Mouse (Mus musculus) stomach, embryonic 15.5 days (tissue): ENCODE data around the gene Col13a1. TPM values are rescaled to one million over a fixed set of nuclear protein-coding genes. Genes with fewer than 3 reads are reported as not detected.

Experiments
- ATAC-seq: fragments of 200-750 bp; cut with Nextera tagmentation; 2 replicates; pipeline ENCODE4 v1.8.0; 2017; ENCODE audit warnings: low read depth, moderate number of reproducible peaks, moderate TSS enrichment; ENCODE audit not compliant: insufficient read depth, low FRiP score
- H3K27ac ChIP-seq: fragments of 300-500 bp; sonication (generic); 2 replicates; pipeline ENCODE4 v1.5.1; 2015; ENCODE audit warnings: mild to moderate bottlenecking, inconsistent platforms
- H3K27me3 ChIP-seq: fragments of 300-500 bp; sonication (generic); replicated peaks from 2 replicates; pipeline ENCODE4 v1.6.1; 2015; ENCODE audit warnings: inconsistent platforms
- H3K36me3 ChIP-seq: fragments of 300-500 bp; sonication (generic); 2 replicates; pipeline ENCODE4 v1.6.1; 2015; ENCODE audit warnings: inconsistent platforms
- H3K4me1 ChIP-seq: fragments of 300-500 bp; sonication (generic); 2 replicates; pipeline ENCODE4 v1.6.1; 2015; ENCODE audit warnings: inconsistent platforms
- H3K4me2 ChIP-seq: fragments of 300-500 bp; sonication (generic); 2 replicates; pipeline ENCODE4 v1.6.1; 2015; ENCODE audit warnings: mild to moderate bottlenecking, inconsistent platforms
- H3K4me3 ChIP-seq: fragments of 300-500 bp; sonication (generic); replicated peaks from 2 replicates; pipeline ENCODE4 v1.5.1; 2015; ENCODE audit warnings: inconsistent platforms
- H3K9ac ChIP-seq: fragments of 300-500 bp; sonication (generic); 2 replicates; pipeline ENCODE4 v1.6.1; 2015; ENCODE audit warnings: inconsistent platforms
- H3K9me3 ChIP-seq: fragments of 300-500 bp; sonication (generic); 2 replicates; pipeline ENCODE4 v1.6.1; 2016; ENCODE audit warnings: inconsistent platforms
- WGBS: fragments of 180-500 bp; shearing (Covaris S2); methylation state at CpG from one replicate; pipeline ENCODE4 v1.1.7; 2015; 5-methylcytosine and 5-hydroxymethylcytosine counted together
- polyA plus RNA-seq: library from polyadenylated mRNA; unstranded; fragments of >200 nt; fragmentation: Nextera tagmentation; extraction: Ambion mirVana; gene quantifications from 2 replicates; pipeline ENCODE4 v1.2.1, GENCODE M21; 2015

Gene Col13a1
- polyA plus RNA-seq, 1 experiment from 2014 or later: 6.8 TPM

DNA sequence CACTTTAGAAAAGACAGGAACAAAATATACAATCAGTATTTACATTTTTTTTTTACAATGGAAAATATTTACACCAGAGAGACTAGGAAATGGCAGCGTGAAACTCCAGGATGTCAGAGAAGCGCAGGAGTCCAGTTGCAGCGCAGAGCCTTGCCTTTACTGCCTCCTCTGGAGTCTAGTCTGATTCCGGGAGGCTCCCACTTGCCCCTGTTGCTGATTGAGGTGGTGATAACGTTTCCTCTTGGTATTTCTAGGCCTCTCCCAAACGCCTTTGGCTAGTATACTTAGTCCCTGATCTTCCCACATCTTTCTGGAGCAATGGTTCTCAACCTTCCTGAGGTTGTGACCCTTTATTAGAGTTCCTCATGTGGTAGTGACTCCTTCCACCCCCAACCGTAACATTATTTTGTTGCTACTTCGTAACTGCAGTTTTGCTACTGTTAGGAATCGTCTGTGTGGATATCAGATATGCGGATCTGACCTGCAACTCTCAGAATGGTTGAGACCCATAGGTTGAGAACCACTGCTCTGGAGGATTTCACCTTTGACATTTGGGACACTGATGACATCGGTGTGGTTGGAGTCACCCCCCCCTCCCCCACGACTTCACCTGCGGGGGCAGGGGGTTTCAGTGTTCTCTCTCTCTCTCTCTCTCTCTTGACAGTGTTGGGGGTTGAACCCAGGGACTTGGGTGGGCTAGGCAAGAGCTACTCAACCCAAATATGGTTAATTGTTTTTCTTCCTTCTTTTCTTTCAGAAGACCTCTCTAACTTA is 152.7 kb downstream of the Col13a1 start:
- H3K9me3 ChIP-seq: no peaks in the 10 kb centered on the region
- no peak overlapping the region for H3K27ac ChIP-seq
- H3K4me1 ChIP-seq: peaks cover 7% of the 10 kb centered on the region; the same call in 1 of the 2 replicates
- no peak overlapping the region for H3K4me3 ChIP-seq
- 61% methylated on average over 13 of the region's 13 CpGs for WGBS
- no peak for ATAC-seq
- H3K36me3 ChIP-seq: no peaks in the 10 kb centered on the region
- no peaks in the 10 kb centered on the region for H3K27me3 ChIP-seq
- H3K4me2 ChIP-seq: no peak overlapping the region
- H3K9ac ChIP-seq: no peak overlapping the region

DNA sequence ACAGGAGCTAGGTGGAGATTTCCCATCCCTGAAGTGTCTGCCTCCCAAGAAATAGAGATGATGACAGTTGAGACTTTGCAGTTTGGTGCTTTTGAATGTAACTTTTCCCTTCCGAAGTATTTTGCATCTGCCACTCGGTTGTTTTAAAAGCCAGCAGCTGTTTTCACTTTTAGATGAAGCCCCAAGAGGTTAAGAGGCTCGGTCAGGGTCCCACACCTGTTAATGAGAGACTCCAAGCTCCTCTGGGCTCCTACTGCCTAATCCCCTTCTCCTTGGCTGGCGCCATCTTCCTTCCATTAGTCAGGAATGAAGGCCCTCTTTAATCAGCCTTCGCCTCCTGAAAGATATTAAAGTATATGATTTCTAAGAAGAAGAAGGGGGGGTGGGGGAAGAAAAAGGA is 153.4 kb downstream of the Col13a1 start:
- Histone ChIP-seq H3K9me3 (no peaks in the 10 kb centered on the region), H3K4me3 (no peak overlapping the region), H3K27me3 (no peaks in the 10 kb centered on the region), H3K4me1 (peaks cover 7% of the 10 kb centered on the region; the same call in 1 of the 2 replicates), H3K4me2 (no peak overlapping the region), H3K36me3 (no peaks in the 10 kb centered on the region), H3K9ac (no peak overlapping the region), H3K27ac (no peak overlapping the region)
- 38% methylated on average over 5 of the region's 5 CpGs for WGBS
- ATAC-seq: no peak

DNA sequence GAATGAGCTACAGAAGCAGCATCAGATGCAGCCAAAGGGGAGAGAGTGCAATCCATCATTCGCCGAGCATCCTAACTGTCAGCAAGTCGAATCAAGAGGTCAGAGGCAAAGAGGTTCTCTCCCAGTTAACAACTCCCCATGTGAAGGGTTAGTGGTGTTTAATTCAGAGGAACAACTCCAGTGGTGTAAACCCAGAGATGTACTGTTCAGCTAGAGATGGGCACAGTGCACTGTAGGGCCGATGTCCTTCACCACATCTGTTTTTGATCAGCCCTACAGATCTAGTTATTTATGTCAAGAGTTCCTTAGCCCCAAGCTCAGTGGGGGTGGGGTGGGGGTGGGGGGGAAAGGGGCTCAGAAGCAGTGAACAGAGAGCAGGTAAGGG is 155.2 kb downstream of the Col13a1 start:
- Histone ChIP-seq H3K9me3 (no peaks in the 10 kb centered on the region), H3K36me3 (no peaks in the 10 kb centered on the region), H3K4me3 (no peak overlapping the region), H3K4me1 (peaks cover 7% of the 10 kb centered on the region; the same call in 1 of the 2 replicates), H3K27me3 (no peaks in the 10 kb centered on the region), H3K9ac (no peak overlapping the region), H3K27ac (no peak overlapping the region), H3K4me2 (no peak overlapping the region)
- WGBS: 37% methylated on average over 4 of the region's 4 CpGs
- no peak for ATAC-seq

DNA sequence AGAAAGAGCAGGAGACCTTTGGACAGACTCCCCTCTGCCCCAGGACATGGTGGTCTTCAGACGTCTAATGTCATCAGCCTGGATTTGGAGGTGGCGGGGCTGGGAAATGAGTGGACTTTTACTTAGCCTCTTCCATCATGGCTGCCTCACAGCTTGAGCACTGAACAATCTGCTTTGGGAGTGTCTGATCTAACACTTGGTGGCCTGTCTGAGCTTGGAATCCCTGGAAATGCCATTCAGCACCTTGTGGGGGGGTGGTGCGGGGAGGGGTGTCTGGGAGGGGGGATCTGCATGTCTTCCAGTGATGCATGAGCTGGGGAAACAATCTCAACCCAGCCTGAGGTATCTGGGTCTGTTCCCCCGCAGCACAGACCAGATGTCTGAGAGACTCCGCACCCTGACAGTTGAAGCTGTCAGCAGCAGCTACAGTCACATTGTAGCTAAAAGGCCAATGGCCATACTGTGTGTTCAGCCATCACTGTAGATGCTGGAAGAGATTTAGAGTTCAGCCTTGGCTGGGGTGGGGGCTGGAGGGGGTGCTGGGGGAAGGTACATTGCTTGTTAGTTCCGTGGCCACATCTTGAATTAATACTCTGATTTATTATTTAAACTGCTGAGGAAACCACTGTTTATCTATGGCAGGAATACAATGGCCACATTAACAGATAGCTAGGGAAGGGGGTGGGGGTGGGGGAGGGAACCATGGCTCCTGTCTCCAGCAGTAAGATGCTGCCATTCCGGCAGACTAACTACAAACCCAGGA is 155.8 kb downstream of the Col13a1 start:
- peaks cover 7% of the 10 kb centered on the region; the same call in 1 of the 2 replicates for H3K4me1 ChIP-seq
- no peaks in the 10 kb centered on the region for H3K27me3 ChIP-seq
- H3K36me3 ChIP-seq: no peaks in the 10 kb centered on the region
- no peak for ATAC-seq
- H3K4me3 ChIP-seq: no peak overlapping the region
- H3K27ac ChIP-seq: no peak overlapping the region
- no peak overlapping the region for H3K4me2 ChIP-seq
- H3K9me3 ChIP-seq: no peaks in the 10 kb centered on the region
- 42% methylated on average over 7 of the region's 7 CpGs for WGBS
- H3K9ac ChIP-seq: no peak overlapping the region

DNA sequence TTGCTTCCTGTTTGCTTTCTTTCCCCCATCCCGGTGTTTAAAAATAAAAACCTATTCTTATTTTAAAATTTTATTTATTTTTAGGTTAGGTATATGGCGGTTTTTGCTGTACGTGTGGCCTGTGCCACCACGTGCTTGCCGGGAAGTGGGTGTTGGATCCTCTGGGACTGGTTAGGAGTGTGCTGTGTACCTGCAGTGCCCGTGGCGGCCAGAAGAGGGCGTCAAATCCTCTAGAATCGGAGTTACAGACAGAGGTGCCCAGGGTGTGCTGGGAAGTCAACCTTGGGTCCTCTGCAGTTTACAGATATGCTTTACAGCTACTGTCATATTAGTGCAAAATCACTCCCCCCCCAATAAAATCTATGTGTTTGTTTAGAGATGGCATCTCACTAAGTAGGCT is 158.9 kb downstream of the Col13a1 start:
- H3K9me3 ChIP-seq: no peaks in the 10 kb centered on the region
- H3K4me1 ChIP-seq: peaks cover 7% of the 10 kb centered on the region; the same call in 1 of the 2 replicates
- H3K27ac ChIP-seq: no peak overlapping the region
- H3K4me2 ChIP-seq: no peak overlapping the region
- 49% methylated on average over 9 of the region's 9 CpGs for WGBS
- no peak for ATAC-seq
- H3K36me3 ChIP-seq: no peaks in the 10 kb centered on the region
- H3K9ac ChIP-seq: no peak overlapping the region
- H3K4me3 ChIP-seq: no peak overlapping the region
- no peaks in the 10 kb centered on the region for H3K27me3 ChIP-seq

DNA sequence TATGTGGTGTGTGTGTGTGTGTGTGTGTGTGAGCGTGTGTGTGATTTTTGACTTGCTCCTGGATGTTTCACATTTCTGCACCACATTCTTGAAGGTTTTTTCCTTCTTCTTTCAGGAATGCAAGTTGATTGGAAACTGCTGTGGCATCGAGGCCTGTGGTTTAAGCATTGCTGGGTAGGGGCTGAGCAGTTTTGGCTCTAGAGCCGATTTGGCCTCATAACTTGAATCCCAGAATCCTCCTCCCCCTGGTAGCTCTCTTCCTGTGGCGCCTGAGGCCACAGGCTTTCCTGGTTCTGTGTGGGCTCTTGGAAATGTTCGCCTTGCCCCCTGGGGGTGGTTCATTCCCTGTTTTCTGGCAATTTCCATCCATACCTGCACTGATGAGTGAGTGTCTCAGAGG is 166.9 kb downstream of the Col13a1 start:
- H3K4me3 ChIP-seq: no peak overlapping the region
- H3K9ac ChIP-seq: no peak overlapping the region
- WGBS: 53% methylated on average over 5 of the region's 5 CpGs
- H3K36me3 ChIP-seq: no peaks in the 10 kb centered on the region
- H3K27me3 ChIP-seq: no peaks in the 10 kb centered on the region
- H3K27ac ChIP-seq: no peak overlapping the region
- no peaks in the 10 kb centered on the region for H3K4me1 ChIP-seq
- no peak overlapping the region for H3K4me2 ChIP-seq
- no peak for ATAC-seq
- H3K9me3 ChIP-seq: no peaks in the 10 kb centered on the region

DNA sequence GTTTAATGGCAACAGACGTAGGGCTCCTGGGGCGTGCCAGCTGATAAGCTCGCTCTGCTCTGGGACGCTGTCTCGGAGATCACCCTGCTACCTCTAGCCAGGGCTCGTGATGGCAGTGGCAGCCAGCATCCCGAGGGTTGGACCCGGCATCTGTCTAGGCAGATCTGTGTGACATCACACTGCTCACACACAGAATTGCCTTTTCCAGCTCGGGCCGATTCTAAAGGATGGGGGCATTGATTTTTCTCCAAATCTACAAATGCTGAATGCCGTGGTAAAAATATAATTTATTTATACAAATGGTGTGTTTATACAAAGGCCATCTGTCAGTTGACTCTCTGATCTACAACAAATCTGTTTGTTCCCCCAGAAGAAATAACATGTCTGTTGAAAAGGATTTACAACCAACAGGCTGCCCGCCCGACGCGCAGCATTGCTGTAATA is 180.8 kb downstream of the Col13a1 start:
- Histone ChIP-seq H3K9ac (no peak overlapping the region), H3K4me2 (no peak overlapping the region), H3K27ac (no peak overlapping the region; the same call in 1 of the 2 replicates), H3K4me3 (no peak overlapping the region), H3K9me3 (no peaks in the 10 kb centered on the region), H3K27me3 (no peaks in the 10 kb centered on the region), H3K36me3 (no peaks in the 10 kb centered on the region), H3K4me1 (peaks cover 8% of the 10 kb centered on the region; the same call in 1 of the 2 replicates)
- no peak for ATAC-seq
- WGBS: 50% methylated on average over 15 of the region's 15 CpGs

DNA sequence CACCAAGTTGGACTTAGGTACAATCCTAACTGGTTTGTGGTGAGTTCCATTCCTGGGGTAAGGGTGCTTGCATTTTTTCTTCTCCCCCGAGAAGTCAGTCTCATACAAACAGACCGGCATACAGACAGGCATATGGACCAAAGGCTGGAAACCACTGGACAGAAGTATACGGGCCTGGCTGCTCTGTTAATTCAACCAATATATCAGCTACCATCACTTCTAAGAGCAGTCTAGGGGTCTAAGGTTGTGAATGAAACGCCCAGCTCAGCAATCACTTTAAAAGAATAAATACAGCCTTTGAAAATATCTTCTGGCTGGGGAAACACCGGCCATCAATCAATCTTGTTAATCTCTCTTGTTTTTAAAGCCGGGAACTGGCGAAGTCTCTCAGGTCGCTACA is 183.4 kb downstream of the Col13a1 start:
- no peaks in the 10 kb centered on the region for H3K9me3 ChIP-seq
- H3K9ac ChIP-seq: no peak overlapping the region
- 12% methylated on average over 8 of the region's 8 CpGs for WGBS
- H3K4me2 ChIP-seq: 0 out of 2 replicates have a peak overlapping the region, but pooled peaks have one; percentile 6
- H3K27me3 ChIP-seq: 0 out of 2 replicates have a peak, but pooled peaks cover 3% of the 10 kb centered on the region
- H3K36me3 ChIP-seq: no peaks in the 10 kb centered on the region
- H3K4me1 ChIP-seq: peaks cover 8% of the 10 kb centered on the region; the same call in 1 of the 2 replicates
- no peak overlapping the region for H3K4me3 ChIP-seq
- peak; percentile 35; the same call in 1 of the 2 replicates for ATAC-seq
- H3K27ac ChIP-seq: no peak overlapping the region

DNA sequence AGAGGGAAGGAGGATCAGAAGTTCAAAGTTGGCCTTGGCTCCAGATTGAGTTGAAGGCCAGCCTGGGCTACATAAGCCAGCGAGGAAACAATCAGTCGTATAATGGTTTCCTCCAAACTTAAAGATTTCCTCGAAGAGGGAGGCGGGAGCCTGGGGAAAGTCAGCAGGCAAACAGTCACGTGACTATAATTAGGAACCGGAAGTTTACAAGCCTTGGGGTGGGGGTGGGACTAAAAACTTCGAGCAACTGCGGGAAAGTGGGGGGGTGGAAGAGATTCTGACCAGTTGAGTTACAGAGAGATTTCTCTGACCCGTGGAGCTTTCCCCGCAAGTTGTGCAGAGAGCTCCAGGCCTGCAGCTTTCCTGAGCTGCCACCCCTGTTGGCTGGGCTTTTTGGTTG is 183.9 kb downstream of the Col13a1 start:
- Histone ChIP-seq H3K36me3 (no peaks in the 10 kb centered on the region), H3K9ac (no peak overlapping the region), H3K4me1 (peaks cover 8% of the 10 kb centered on the region; the same call in 1 of the 2 replicates), H3K27ac (no peak overlapping the region), H3K27me3 (0 out of 2 replicates have a peak, but pooled peaks cover 3% of the 10 kb centered on the region), H3K4me3 (no peak overlapping the region), H3K4me2 (0 out of 2 replicates have a peak overlapping the region, but pooled peaks have one; percentile 6), H3K9me3 (no peaks in the 10 kb centered on the region)
- no peak for ATAC-seq
- WGBS: 39% methylated on average over 10 of the region's 10 CpGs

DNA sequence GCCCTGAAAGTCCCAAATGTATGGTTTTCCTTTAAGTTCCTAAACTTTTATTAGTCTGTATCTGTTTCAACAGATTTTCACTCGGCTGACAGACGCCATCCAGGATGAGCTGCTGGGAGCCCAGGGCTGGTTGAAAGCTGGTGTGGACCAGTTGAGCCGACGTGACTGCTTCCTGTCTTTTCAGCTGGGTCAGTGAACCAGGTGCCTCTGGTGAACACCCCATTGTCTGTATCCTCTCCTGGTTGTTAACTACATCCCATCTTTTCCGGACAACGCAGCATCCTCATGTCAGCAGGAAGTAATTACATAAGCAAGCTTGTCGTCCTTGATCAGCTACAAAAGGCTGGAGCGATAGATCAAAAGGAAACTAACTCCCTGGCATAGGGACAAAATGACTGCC is 185.9 kb downstream of the Col13a1 start:
- H3K9me3 ChIP-seq: no peaks in the 10 kb centered on the region
- H3K4me2 ChIP-seq: no peak overlapping the region
- H3K36me3 ChIP-seq: no peaks in the 10 kb centered on the region
- no peak overlapping the region for H3K9ac ChIP-seq
- ATAC-seq: no peak
- no peak overlapping the region for H3K27ac ChIP-seq
- H3K4me1 ChIP-seq: peaks cover 8% of the 10 kb centered on the region; the same call in 1 of the 2 replicates
- 59% methylated on average over 8 of the region's 8 CpGs for WGBS
- 0 out of 2 replicates have a peak, but pooled peaks cover 3% of the 10 kb centered on the region for H3K27me3 ChIP-seq
- H3K4me3 ChIP-seq: no peak overlapping the region

DNA sequence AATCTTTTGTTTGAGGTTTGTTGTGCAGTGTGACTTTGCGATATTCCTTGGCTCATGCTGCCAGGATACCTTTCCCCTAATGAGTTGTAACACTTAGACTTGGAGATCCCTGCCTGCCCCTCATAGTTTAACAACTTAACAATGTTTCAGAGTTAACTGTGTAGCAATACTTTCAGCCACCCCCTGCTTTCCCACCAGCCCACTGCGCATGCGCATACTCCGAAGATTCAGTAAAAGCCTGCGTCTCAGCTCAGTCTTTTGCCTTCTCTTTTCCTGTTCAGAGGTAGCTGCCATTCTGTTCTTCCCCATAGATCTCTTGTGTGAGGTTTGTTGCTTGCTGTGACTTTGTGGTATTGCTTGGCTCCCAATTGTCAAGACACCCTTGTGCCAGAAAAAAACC is 190.4 kb downstream of the Col13a1 start:
- 0 out of 2 replicates have a peak, but pooled peaks cover 3% of the 10 kb centered on the region for H3K27me3 ChIP-seq
- no peaks in the 10 kb centered on the region for H3K36me3 ChIP-seq
- H3K27ac ChIP-seq: no peak overlapping the region
- no peak overlapping the region for H3K9ac ChIP-seq
- ATAC-seq: no peak
- H3K4me1 ChIP-seq: peaks cover 8% of the 10 kb centered on the region; the same call in 1 of the 2 replicates
- 86% methylated on average over 5 of the region's 5 CpGs for WGBS
- no peaks in the 10 kb centered on the region for H3K9me3 ChIP-seq
- no peak overlapping the region for H3K4me2 ChIP-seq
- no peak overlapping the region for H3K4me3 ChIP-seq
